Mouse (Mus musculus): Measurements from ENCODE around the gene Arl2bp.

The Arl2bp gene

DNA sequence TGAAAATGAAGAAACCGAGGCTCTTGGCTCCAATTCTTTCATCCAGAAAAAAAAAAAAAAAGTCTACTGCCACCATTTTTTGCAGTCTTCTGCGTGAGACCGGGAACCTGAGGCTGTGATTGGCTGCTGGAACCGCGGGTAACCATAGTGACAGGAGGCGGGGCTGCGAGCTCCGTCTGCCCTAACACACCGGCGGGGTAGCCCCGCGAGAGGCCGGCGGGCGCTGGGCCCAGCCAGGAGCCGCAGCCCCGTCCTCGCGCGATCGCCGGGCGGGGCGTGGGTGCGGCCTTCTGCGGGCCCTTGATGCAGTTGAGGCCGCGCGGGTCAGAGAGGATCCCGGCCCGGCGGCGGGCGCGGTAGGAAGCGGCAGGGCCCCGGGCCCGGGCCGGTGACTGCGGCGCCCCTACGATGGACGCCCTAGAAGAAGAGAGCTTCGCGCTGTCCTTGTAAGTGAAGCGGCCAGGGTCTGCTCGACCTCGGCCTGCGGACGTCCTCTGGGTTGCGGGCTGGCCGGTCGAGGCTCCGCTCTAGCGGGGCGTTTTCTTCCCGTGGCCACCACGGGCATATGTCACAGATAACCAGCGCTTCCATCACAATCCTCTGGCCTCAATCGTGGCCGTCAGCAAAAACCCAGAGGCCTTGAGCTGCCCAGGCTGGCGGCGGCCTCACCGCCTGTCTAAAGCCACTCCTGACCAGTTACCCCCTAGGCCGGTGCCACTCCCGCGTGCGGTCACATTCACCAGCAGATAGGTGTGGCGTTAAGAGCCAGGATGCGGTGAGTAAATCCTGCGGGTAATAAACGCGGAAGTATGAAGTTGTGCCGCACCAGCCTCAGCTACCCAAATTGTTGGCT, at the start of gene Arl2bp:
TSS of gene Arl2bp (plus strand) at position 145 of the 853 bp plus-strand sequence.
- DNase-seq (ENCODE audit: low read depth): peak; percentile 87

DNA sequence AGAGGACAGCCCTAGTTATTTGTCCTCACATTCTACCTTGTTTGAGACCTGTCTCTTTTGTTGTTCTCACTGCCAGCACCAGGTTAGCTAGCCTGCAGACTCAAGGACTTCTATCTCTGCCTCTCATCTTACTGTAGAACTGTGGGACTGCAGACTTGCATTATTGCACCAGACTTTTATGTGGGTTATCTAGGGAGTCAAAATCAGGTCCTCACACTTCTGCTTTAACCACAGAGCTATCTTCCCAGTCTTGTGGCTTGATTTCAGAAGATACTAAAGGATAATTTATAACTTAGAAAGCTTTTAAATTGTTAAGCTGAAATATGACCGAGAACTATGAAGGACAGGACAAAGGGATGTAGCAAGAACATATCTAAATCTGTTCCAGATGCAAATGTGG, 41.5 kb upstream of the Arl2bp start:
- no peak for DNase-seq (ENCODE audit: low read depth)

DNA sequence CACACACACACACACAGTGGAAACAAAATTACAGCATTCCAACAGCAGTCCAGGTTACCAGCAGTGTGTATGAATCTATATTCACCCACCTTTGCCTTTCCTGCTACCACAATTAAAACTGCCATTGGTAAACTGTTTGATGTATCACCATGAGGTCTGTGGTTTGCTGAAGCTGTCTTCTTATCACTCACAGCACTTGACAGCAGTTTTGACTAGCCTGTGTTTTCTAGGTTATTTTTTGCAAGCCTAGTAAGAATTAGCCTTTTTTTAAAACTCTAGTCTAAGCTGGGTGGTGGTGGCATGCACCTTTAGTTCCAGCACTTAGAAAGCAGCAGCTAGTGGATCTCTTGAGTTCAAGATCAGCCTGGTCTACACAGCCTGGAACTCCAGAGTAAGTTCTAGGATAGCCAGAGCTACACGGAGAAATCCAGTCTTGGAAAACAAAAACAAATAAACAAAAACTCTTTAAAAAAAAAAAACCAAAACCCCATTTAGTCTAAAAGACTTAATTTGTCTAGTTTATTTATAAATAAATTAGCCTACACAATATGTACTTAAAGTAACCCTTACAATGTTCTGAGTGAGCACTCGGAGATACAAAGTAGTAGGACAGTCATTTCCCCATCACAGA, 32.7 kb upstream of the Arl2bp start:
- peak; percentile 25 for DNase-seq (ENCODE audit: low read depth)

DNA sequence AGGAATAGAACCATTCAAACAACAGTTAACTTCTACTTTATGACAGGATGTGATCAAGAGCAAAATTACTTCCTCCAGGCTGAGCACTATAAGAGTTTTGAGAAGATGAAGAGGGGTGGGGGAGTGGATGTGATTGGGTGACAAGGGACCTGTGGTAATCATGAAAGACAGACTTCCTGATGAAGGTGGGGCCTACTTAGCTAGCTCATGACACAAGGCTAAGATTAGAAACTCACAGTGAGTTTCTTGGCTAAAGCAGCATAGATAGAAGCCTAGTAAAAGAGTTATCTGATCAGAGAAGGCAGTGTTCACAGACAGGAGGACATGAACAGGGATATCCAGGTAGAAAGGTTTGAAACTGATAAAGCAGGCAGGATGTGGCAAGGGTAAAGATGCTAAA, 32.2 kb upstream of the Arl2bp start:
- DNase-seq (ENCODE audit: low read depth): peak; percentile 58

DNA sequence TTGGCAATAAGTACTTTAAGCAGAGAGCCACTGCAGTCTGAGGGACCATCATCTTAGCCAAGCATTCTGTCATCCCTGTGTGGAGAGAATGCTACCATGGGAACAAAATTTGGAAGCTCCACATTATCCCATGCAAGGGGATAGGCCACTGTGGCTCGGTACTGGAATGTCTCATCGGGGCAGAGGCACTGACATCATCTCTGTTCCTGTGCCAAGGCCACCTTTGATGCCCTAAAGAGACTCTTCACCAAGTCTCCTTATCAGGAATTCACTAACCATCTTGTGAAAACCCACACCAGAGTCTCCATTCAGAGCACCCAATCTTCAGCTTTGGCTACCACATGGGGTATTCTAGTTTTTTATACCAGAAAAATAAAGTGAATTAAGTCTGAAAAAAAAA, 25.2 kb upstream of the Arl2bp start:
- no peak for DNase-seq (ENCODE audit: low read depth)

DNA sequence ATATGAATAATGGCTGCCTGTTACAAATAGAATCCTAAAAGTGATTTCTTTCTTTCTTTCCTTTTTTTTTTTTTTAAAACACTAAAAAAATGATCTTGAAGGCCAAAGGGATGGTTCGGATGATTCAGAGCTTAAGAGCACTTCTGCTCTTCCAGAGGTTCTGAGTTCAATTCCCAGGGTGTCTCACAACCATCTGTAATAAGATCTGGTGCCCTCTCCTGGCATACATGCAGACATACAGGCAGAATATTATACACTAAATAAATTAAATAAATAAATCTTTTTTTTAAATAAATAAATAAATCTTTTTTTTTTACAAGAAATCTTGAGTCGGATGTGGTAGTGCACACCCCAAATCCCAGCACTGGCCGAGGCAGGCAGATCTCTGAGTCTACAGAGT, 24.5 kb upstream of the Arl2bp start:
- no peak for DNase-seq (ENCODE audit: low read depth)

DNA sequence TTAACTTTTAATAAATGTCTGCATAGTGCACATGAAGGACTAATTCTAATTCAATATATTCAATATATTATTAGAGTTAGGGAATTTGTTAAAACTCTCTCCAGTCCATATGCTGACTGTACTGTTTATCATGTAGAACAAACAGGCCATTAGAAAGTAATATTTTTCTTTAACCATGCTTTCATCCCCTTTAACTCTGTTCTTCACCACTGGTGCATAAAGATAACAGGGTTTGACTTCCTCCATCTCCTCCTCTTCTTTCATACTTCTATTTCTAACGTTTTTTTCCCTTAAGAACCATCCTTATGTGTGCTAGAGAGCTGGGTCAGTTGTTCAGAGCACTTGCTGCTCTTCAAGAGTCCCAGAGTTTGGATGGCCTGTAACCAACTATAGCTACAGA, 21.2 kb upstream of the Arl2bp start:
- no peak for DNase-seq (ENCODE audit: low read depth)

DNA sequence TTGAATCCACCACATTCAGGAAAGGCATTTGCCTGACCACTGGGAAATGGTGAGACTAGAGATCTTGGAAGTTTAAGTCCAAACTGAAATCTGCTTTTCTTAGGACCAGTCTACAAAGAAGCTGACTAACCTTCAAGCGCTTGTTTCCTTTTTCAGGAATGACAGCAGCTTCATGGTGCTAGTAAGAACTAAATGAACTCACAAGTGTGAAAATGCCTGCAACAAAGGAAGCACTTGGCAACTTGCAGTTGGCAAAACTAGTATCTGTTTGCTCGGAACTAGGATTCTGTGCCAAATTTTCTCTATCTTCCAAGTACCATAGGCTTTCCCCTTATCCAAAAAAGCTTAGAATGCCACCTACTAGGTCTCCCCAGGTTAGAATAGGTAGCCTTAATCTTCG, 20.2 kb upstream of the Arl2bp start:
- no peak for DNase-seq (ENCODE audit: low read depth)

DNA sequence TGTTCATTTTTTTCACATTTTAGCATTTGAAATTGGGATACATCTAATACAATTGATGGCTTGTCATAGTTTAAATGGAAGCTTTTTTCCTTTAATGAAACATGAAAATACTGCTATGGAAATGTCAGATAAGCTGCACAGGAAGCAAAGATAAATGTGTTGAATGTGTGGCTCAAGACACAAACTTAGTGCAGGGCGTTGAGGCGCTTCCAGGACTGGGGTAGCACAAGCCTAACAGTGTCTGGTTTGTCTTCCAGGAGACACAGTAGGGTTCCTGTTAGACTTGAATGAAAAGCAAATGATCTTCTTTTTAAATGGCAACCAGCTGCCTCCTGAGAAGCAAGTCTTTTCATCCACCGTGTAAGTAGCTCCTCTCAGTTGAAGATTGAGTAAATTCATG, 16.9 kb upstream of the Arl2bp start:
- no peak for DNase-seq (ENCODE audit: low read depth)

DNA sequence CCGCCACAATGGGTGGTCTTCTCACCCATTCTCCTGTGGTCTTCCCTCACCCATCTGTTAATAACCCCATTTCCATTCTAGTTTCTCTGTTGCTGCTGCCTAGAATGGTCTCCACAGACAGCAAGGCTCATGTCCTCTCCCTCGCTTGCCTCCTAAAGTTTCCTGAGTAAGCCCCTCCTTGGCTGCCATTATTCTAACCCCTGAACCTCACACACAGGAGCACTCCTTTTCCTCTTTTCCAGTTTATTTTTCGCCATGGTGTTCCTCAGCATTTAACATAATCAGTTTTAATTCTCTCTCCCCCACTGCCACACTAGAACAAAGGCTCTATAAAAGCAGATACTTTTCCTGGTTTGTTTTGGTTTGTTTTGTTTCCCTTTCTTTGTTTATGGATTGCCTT, 13.4 kb upstream of the Arl2bp start:
- no peak for DNase-seq (ENCODE audit: low read depth)

DNA sequence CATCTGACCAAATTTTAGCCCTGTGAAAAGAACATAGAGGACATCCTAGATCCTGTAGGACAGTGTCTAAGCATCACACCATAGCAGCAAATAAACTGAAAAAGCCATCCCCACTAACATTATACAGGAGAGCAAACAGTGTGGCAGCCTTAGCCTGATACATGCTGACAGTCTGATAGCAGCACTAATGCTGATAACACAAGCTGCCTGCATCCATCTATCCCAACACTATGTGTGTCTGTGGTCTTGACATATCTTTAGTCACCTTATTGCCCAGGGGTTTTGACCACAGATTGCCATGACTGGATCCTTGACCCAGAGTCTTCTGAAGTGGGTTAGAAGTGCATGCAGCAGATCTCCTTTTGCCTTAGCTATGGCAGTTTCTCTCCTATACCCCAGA, 11.4 kb upstream of the Arl2bp start:
- no peak for DNase-seq (ENCODE audit: low read depth)

DNA sequence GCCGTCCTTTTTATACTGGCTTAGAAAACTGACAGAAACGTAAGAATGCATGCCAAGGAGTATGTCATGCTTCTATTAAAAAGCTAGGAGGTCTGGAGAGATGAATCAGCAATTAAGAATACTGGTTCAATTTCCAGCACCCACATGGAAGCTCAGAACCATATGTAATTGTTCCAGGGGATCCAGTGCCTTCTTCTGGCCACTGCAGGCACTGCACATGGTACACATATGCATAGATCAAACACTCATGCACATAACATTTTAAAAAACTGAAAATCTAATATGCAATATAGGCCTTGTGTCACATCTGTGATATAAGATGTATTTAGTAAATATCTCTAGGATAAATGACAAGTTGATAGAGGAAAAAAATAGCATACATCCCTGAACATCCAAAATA, 8.4 kb upstream of the Arl2bp start:
- no peak for DNase-seq (ENCODE audit: low read depth)

DNA sequence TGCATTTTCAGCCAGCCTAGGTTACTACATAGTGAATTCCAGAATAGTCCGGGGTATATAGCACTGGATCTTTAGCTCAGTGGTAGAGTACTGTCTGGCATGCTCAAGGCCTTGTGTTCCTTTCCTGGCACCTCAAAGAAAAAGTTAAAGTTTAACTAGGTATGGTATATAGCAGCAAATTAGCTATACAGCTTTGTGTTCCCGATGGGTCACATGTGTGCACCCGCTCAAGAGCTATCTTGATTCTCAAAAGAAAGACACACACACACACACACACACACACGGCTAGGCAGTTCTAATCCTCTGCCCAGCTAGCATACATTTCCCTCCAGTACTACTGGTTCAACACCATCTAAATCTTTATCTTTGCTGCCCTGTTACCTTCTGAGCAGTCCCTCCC, 6.0 kb upstream of the Arl2bp start:
- no peak for DNase-seq (ENCODE audit: low read depth)

DNA sequence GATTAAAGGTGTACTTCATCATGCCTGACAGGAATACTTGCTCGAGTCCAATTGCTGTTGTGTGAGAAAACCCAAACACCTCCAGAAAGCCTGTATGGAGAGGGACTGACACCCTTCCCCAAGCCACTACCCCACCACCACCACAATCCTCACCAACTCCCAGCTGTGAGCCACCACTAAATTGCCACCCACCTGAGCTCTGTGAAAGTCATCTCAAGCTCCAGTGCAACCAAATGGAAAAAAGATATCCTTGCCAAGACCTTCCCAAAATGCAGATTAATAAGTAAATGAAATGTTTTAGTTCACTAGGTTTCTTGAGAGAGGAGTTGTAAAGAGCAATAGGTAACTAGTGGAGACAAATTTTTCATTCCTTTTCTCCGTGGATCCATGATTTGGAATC, 1.7 kb upstream of the Arl2bp start:
- no peak for DNase-seq (ENCODE audit: low read depth)

DNA sequence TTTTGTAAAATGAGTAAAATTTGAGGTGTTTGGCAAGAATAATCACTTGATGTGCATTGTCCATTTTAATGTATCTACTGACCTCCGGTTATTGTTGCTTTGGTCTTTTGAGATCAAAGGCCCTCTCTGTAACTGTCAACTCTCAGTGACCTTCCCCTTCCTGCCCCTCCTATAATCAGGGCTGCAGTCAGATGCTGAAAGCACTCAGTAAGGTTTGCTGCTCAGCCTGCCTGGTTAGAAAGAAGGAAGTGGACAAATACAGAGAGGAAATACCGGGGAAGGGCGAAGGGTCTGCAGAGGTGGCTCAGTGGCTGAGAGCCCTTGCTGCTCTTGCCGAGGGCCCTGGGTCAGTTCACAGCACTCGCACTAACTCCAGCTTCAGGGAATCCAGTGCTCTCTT, 8.0 kb downstream of the Arl2bp start:
- no peak for DNase-seq (ENCODE audit: low read depth)

DNA sequence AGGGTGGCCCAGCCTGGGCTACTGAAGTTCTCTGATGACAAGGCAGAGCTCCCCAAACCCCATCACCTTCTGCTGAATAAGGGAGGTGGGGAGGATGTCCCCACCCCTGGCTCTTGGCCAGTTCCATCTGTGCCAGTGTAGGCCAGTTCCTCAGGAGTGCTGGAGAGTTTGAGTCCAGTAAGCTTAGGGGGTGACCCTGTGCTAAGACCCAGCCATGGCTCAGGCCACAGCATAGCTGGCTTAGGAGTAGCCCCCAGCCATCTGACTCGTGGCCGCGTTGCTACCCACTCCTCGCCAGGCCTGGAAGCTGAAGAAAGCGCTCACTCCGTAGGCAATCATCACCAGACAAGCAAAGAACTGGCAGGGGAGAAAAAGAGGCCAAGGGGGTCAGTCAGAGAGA, 9.5 kb downstream of the Arl2bp start:
- no peak for DNase-seq (ENCODE audit: low read depth)

DNA sequence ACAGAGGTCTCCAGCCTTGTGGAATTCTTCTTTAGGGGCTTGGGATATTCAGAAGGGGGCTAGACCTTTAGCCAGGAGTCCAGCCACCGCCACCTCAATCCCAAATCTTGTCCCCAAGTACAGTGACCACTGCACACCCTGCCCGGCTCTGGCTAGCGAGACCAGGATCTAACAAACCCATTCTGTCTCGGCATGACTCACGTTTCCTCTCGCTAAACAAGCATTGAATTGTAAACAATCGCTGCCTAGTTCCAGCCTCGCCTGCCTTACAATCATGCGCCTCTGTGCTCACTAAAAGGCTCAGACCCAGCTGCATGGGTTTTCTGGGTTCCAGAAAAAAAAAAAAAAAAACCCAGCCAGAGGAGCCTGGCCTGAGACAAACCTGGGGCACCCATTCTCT, 12.2 kb downstream of the Arl2bp start:
- DNase-seq (ENCODE audit: low read depth): no peak

DNA sequence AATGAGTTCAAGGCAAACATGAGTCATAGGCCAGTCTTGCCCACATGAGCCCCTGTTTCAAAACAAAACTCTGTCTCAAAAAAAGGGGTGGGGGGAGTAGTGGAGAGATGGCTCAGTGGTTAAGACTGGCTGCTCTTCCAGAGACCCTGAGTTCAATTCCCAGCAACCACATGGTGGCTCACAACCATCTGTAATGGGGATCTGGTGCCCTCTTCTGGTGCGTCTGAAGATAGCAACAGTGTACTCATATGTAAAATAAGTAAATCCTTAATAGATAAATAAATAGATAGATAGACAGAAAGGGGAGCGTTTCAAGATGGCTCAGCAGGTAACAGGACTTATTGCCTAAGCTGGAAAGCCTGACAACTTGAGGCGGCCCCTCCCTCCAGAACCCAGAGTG, 14.0 kb downstream of the Arl2bp start:
- no peak for DNase-seq (ENCODE audit: low read depth)

DNA sequence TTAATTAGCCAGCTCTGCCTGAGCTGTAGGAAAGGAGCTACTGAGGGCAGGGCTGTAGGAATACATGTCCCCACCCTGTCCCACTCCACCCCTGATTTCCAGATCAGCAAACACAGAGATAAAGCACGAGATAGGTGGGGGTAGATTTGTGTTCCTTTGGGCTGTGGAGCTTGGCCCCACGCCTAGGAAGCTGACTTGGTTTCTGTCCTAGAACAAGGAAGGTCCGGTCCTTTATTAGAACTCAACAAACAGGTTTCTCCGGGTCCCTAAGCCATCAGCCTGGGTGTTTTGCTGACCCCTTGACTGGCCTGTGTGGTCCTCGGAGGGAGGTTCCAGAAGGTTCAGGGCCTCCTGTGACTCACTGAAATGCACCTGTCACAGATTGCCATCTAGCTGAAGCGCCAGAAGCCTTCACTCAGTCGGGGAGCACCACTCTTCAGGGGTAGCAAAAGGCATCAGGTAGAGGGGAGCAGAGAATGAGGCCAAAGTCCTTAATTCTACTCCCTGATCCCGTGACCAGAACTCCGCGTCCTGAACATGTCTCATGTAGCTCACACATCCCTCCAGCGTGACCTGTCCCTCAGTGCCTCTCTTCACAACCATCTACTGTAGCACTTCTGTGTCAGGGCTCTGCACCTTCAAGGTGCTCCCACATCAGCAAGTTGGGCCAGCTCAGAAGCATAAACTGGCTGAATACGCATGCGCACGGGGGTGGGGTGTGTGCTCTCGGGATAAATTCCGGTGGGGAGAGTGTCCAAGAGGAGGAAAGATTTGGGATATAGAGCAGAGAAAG, 16.5 kb downstream of the Arl2bp start:
- DNase-seq (ENCODE audit: low read depth): no peak

DNA sequence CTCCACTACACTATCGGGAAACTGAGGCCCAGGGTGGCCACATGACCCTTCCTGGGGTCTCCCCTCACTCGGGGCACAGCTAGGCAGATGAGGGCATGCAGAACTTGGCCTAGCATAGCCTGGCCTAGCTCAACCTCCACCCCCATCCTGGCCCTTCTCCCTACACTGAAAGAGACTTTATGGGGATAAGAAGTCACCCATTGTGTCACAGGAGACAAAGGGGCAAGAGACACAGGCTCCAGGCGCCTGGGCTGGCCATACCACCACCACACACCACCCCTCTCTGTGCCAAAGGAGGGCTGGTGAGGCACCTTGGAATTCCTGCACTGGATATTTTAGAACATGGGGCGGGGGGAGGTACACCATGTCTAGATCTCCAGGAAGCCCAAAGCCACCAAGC, 17.9 kb downstream of the Arl2bp start:
- DNase-seq (ENCODE audit: low read depth): no peak

DNA sequence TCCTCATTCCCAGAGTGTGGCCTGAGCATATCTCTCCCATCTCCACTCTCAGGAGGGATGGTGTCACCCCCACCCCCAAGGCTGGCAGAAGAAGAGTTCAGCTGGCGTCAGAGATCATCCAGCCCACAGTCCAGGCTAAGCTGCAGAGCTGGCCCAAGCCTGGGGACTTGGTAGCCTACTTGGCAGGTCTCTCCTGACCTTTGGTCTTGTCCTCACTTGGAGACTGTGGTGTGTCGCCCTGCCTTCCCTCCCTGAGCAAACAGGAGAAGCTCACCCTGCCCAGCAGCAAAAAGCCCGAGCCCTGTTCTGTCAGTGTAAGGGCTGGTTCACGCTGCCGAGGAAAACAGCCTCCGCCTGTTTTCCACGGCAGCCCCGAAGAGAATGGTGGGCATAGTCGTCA, 19.6 kb downstream of the Arl2bp start:
- no peak for DNase-seq (ENCODE audit: low read depth)

DNA sequence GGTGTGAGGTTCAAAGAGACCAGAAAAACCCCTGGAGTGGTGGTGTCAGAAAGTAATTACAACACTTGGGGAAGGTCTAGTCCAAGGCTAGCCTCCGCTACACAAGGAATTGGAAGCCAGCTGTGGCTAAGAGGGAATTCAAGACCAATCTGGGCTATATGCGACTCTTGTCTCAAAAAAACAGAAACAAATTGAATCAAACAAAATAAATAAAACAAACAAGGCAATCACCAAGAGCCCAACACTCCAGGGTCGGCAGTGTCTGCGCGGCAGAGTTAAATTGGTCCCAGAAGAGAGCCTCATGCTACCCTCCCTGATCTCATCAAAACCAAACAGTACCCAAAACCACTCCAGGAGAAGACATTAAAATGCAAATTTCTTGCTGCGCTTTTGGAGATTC, 28.3 kb downstream of the Arl2bp start:
- no peak for DNase-seq (ENCODE audit: low read depth)

DNA sequence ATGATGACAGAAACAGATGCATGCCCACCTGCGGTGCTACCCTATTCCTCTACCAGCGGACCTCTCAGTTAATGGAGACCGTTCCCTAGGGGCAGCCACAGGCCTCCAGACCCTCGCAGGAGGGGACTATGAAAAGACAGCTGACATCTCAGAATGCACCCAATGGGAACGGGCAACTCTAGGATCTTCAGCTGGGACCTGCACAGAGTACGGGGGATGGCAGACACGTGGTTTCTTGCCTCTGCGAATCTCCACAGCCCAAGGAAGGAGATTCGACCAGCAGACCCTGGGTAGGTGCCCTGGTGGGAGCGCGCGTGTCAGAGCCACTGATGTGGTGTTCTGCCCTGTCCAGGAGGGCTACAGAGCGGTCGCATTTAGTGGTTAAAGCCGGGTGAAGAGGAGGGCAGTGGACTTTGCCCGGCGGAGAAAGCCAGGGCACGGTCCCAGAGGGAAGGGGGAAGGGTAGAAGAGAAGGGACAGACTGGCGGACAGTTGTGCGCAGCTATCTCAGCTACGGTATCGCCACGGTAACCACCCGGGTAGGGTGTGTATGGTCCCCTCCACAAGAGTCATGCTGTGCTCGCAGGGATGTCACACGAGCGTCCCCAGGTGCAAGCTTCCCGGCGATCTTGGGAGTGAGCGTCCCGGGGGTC, 29.1 kb downstream of the Arl2bp start:
- DNase-seq (ENCODE audit: low read depth): no peak

All from c-Kit-positive CD71-positive TER-119-negative erythroid progenitor cells, embryonic 14.5 days (primary cell).